Mouse (Mus musculus): ENCODE results near the gene Padi2. TPM values are rescaled to one million over a fixed set of nuclear protein-coding genes. Genes with fewer than 3 reads are reported as not detected.

Padi2 gene
- polyA plus RNA-seq, 1 experiment = 2.1 TPM

DNA sequence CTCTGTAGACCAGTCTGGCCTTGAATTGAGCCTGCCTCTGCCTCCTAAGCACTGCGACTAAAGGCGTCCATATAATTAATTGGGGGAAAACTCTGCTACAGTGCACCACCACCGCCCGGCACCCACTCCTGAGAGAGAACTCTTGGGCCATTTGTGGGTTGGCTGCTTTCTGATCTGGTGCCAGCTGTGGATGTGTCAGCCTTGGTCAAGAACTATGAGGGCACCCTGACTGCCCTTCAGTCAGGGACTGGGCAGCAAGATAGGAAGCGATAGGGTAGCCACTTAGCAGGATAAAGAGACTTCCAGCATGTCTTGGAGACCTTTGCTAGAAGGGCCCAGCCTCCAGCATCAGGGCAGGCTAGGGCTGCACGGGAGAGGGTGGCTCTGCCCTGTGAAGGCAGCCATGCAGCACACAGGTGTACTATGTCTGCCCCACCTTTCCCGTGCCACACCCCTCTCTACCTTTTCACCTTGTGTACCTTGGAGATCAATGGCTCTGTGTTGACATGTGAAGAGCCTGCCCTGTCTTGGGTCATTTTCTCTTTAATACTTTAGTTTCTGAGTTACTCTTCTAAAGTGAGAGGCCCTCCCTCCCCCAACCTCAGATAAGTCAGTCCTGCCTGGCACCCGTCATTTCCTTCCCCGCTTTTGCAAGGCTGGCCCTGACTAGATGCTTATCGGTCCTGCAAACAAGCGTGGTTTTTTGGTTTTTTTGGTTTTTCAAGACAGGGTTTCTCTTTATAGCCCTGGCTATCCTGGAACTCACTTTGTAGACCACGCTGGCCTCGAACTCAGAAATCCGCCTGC lies 71.9 kb downstream of the Padi2 start:
- Histone ChIP-seq H3K36me3 (ENCODE audit: control insufficient read depth, insufficient read depth) (peaks cover 52% of the 10 kb centered on the region), H3ac (ENCODE audit: control insufficient read depth, insufficient read length, low read depth) (no peak overlapping the region), H3K4me3 (ENCODE audit: insufficient read depth, poor library complexity, severe bottlenecking) (no peak overlapping the region), H3K79me3 (ENCODE audit: low read depth) (no peaks in the 10 kb centered on the region), H3K79me2 (ENCODE audit: control insufficient read depth, insufficient read depth) (no peaks in the 10 kb centered on the region), H3K27me3 (ENCODE audit: control insufficient read depth, insufficient read depth, insufficient read length) (no peaks in the 10 kb centered on the region)
- TF ChIP-seq MYOG (IDR thresholded peaks at IDR 0.05; ENCODE audit: control insufficient read depth, extremely low read depth, insufficient read length) (no peak), MAX (IDR thresholded peaks at IDR 0.05) (no peak), FOSL1 (IDR thresholded peaks at IDR 0.05; ENCODE audit: insufficient read depth, low read length, poor library complexity, severe bottlenecking) (no peak), CEBPB (IDR thresholded peaks at IDR 0.05; ENCODE audit: low read depth) (no peak), CTCF (IDR thresholded peaks at IDR 0.05; ENCODE audit: control insufficient read depth, insufficient read depth, insufficient read length) (no peak), MYOD1 (IDR thresholded peaks at IDR 0.05; ENCODE audit: control insufficient read depth, insufficient read length, low read depth) (no peak), USF1 (IDR thresholded peaks at IDR 0.05; ENCODE audit: low read depth) (no peak)

DNA sequence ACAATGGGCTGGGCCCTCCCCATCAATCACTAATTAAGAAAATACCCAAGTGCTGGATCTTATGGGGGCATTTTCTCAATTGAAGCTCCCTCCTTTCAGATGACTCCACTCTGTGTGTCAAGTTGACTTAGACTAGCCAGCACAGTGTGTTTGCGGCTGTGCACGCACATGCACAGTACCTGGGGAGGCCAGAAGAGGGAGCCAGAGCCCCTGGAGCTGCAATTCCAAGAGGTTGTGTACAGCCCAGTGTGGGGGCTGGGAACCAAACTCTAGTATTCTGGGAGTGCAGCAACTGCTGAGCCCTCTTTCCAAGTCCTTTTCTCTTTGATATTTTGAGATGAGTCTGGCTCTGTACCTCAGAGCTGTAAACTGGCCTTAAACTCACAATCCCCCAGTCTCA lies 75.5 kb downstream of the Padi2 start:
- H3K79me3 ChIP-seq (ENCODE audit: low read depth) = no peaks in the 10 kb centered on the region
- peaks cover 21% of the 10 kb centered on the region for H3K36me3 ChIP-seq (ENCODE audit: control insufficient read depth, insufficient read depth)
- H3ac ChIP-seq (ENCODE audit: control insufficient read depth, insufficient read length, low read depth) = no peak overlapping the region
- no peak for TF ChIP-seq CTCF (IDR thresholded peaks at IDR 0.05; ENCODE audit: control insufficient read depth, insufficient read depth, insufficient read length)
- TF ChIP-seq MYOD1 (IDR thresholded peaks at IDR 0.05; ENCODE audit: control insufficient read depth, insufficient read length, low read depth) = no peak
- TF ChIP-seq CEBPB (IDR thresholded peaks at IDR 0.05; ENCODE audit: low read depth) = no peak
- TF ChIP-seq FOSL1 (IDR thresholded peaks at IDR 0.05; ENCODE audit: insufficient read depth, low read length, poor library complexity, severe bottlenecking) = no peak
- TF ChIP-seq MYOG (IDR thresholded peaks at IDR 0.05; ENCODE audit: control insufficient read depth, extremely low read depth, insufficient read length) = no peak
- TF ChIP-seq MAX (IDR thresholded peaks at IDR 0.05) = no peak
- no peak for TF ChIP-seq USF1 (IDR thresholded peaks at IDR 0.05; ENCODE audit: low read depth)
- no peaks in the 10 kb centered on the region for H3K79me2 ChIP-seq (ENCODE audit: control insufficient read depth, insufficient read depth)
- H3K27me3 ChIP-seq (ENCODE audit: control insufficient read depth, insufficient read depth, insufficient read length) = peaks cover 3% of the 10 kb centered on the region
- H3K4me3 ChIP-seq (ENCODE audit: insufficient read depth, poor library complexity, severe bottlenecking) = no peak overlapping the region

DNA sequence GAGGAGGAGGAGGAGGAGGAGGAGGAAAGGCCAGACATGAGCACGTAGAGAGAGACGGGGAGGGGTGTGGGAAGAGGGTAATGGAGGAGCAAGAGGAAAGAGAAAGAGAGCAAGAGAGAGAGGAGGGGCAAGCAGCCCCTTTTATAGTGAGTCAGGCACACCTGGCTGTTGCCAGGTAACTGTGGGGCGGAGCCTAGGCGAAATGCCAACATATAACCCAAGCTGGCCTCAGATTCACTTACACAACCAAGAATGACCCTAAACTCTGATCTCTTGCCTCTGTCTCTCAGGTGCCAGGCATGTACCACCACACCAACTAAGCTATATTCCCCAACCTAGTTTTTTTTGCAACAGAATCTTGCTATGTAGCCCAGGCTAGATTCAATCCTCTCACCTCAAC lies 76.7 kb downstream of the Padi2 start:
- H3K4me3 ChIP-seq (ENCODE audit: insufficient read depth, poor library complexity, severe bottlenecking) = no peak overlapping the region
- H3K27me3 ChIP-seq (ENCODE audit: control insufficient read depth, insufficient read depth, insufficient read length) = peaks cover 3% of the 10 kb centered on the region
- TF ChIP-seq CEBPB (IDR thresholded peaks at IDR 0.05; ENCODE audit: low read depth) (no peak), MYOD1 (IDR thresholded peaks at IDR 0.05; ENCODE audit: control insufficient read depth, insufficient read length, low read depth) (no peak), MAX (IDR thresholded peaks at IDR 0.05) (no peak), CTCF (IDR thresholded peaks at IDR 0.05; ENCODE audit: control insufficient read depth, insufficient read depth, insufficient read length) (no peak), MYOG (IDR thresholded peaks at IDR 0.05; ENCODE audit: control insufficient read depth, extremely low read depth, insufficient read length) (no peak), FOSL1 (IDR thresholded peaks at IDR 0.05; ENCODE audit: insufficient read depth, low read length, poor library complexity, severe bottlenecking) (no peak), USF1 (IDR thresholded peaks at IDR 0.05; ENCODE audit: low read depth) (no peak)
- peaks cover 21% of the 10 kb centered on the region for H3K36me3 ChIP-seq (ENCODE audit: control insufficient read depth, insufficient read depth)
- no peaks in the 10 kb centered on the region for H3K79me2 ChIP-seq (ENCODE audit: control insufficient read depth, insufficient read depth)
- H3K79me3 ChIP-seq (ENCODE audit: low read depth) = no peaks in the 10 kb centered on the region
- H3ac ChIP-seq (ENCODE audit: control insufficient read depth, insufficient read length, low read depth) = no peak overlapping the region

DNA sequence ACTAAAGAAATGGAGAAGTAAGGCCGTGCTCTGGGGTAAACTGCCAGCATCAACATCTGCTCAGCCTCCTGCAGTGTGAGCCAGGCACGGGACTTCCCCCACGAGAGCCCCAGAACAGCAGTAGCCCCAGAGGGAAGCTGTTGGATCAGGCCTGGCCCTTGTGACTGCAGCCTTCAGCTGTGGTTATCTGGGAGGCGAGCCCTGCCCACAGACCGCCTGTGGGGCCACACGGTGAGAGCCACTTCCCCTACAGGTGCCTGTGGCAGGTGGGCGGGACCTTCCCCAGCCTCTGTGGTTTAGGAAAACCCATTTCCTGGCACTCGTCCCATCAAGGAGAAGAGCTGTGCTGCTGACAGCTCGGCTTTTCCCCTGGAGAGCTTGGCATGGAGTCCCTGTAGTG lies 77.3 kb downstream of the Padi2 start:
- Histone ChIP-seq H3ac (ENCODE audit: control insufficient read depth, insufficient read length, low read depth) (no peak overlapping the region), H3K4me3 (ENCODE audit: insufficient read depth, poor library complexity, severe bottlenecking) (no peak overlapping the region), H3K27me3 (ENCODE audit: control insufficient read depth, insufficient read depth, insufficient read length) (peaks cover 3% of the 10 kb centered on the region), H3K79me2 (ENCODE audit: control insufficient read depth, insufficient read depth) (no peaks in the 10 kb centered on the region), H3K79me3 (ENCODE audit: low read depth) (no peaks in the 10 kb centered on the region), H3K36me3 (ENCODE audit: control insufficient read depth, insufficient read depth) (peaks cover 15% of the 10 kb centered on the region)
- TF ChIP-seq USF1 (IDR thresholded peaks at IDR 0.05; ENCODE audit: low read depth) = no peak
- no peak for TF ChIP-seq MAX (IDR thresholded peaks at IDR 0.05)
- no peak for TF ChIP-seq MYOD1 (IDR thresholded peaks at IDR 0.05; ENCODE audit: control insufficient read depth, insufficient read length, low read depth)
- TF ChIP-seq CEBPB (IDR thresholded peaks at IDR 0.05; ENCODE audit: low read depth) = no peak
- TF ChIP-seq MYOG (IDR thresholded peaks at IDR 0.05; ENCODE audit: control insufficient read depth, extremely low read depth, insufficient read length) = no peak
- no peak for TF ChIP-seq CTCF (IDR thresholded peaks at IDR 0.05; ENCODE audit: control insufficient read depth, insufficient read depth, insufficient read length)
- TF ChIP-seq FOSL1 (IDR thresholded peaks at IDR 0.05; ENCODE audit: insufficient read depth, low read length, poor library complexity, severe bottlenecking) = no peak

DNA sequence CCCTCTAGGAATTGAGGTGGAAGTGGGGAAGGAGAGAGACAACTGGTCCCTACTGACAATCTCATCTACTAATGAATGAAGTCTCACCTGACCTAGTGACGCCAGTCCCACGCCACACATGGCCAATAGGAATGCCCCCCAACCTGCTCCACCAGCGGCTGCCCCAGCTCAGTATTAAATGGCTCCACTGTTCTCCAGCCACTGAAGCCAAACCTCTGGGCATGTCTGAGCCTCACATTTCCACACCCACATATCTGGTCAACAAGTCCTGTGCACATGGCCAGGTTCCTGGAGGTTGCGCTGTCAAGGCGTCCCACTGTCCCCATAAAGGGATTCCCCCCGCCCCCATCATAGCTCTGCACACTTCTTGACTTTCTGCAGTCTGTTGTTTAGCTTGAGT lies 78.4 kb downstream of the Padi2 start:
- Histone ChIP-seq H3ac (ENCODE audit: control insufficient read depth, insufficient read length, low read depth) (no peak overlapping the region), H3K79me2 (ENCODE audit: control insufficient read depth, insufficient read depth) (no peaks in the 10 kb centered on the region)
- no peak for TF ChIP-seq MYOD1 (IDR thresholded peaks at IDR 0.05; ENCODE audit: control insufficient read depth, insufficient read length, low read depth)
- TF ChIP-seq MYOG (IDR thresholded peaks at IDR 0.05; ENCODE audit: control insufficient read depth, extremely low read depth, insufficient read length) = no peak
- TF ChIP-seq CEBPB (IDR thresholded peaks at IDR 0.05; ENCODE audit: low read depth) = no peak
- TF ChIP-seq FOSL1 (IDR thresholded peaks at IDR 0.05; ENCODE audit: insufficient read depth, low read length, poor library complexity, severe bottlenecking) = no peak
- TF ChIP-seq MAX (IDR thresholded peaks at IDR 0.05) = no peak
- no peak for TF ChIP-seq USF1 (IDR thresholded peaks at IDR 0.05; ENCODE audit: low read depth)
- TF ChIP-seq CTCF (IDR thresholded peaks at IDR 0.05; ENCODE audit: control insufficient read depth, insufficient read depth, insufficient read length) = no peak

More for the DNA sequence above, 78.4 kb downstream of the Padi2 start:
- H3K79me3 ChIP-seq (ENCODE audit: low read depth) = no peaks in the 10 kb centered on the region
- peaks cover 3% of the 10 kb centered on the region for H3K27me3 ChIP-seq (ENCODE audit: control insufficient read depth, insufficient read depth, insufficient read length)
- H3K4me3 ChIP-seq (ENCODE audit: insufficient read depth, poor library complexity, severe bottlenecking) = no peak overlapping the region
- peaks cover 4% of the 10 kb centered on the region for H3K36me3 ChIP-seq (ENCODE audit: control insufficient read depth, insufficient read depth)

Data from C2C12 (cell line).